Mouse (Mus musculus) small intestine, adult 2 months (tissue): ENCODE data around the gene Pcsk6.

Experiments used
- CTCF ChIP-seq: fragments of 200-500 bp; IDR thresholded peaks from 2 replicates; pipeline ENCODE4 v1.5.1; 2012; ENCODE audit warnings: low read depth, mild to moderate bottlenecking, control low read depth, inconsistent platforms, low read length, moderate library complexity, mixed read lengths; ENCODE audit not compliant: insufficient replicate concordance, insufficient read length; ENCODE audit errors: extremely low read depth
- POLR2A ChIP-seq: fragments of 200-500 bp; IDR thresholded peaks from 2 replicates; pipeline ENCODE4 v1.6.1; 2012; ENCODE audit warnings: low read depth, mild to moderate bottlenecking, control low read depth, inconsistent platforms, low read length, moderate library complexity

- no peak for TF ChIP-seq CTCF
- no peak for TF ChIP-seq POLR2A
Observed at GRCm38 (mm10) chr7:65978996-65979823, 117.7 kb downstream of the Pcsk6 start.
